Mouse (Mus musculus): Measurements from ENCODE around the gene Gm49320. TPM values are rescaled to one million over a fixed set of nuclear protein-coding genes. Genes with fewer than 3 reads are reported as not detected.
A peak's percentile ranks its signal among the peaks of the same experiment; 100 is the strongest.

Gene Gm49320
- total RNA-seq, 1 experiment: not detected

DNA sequence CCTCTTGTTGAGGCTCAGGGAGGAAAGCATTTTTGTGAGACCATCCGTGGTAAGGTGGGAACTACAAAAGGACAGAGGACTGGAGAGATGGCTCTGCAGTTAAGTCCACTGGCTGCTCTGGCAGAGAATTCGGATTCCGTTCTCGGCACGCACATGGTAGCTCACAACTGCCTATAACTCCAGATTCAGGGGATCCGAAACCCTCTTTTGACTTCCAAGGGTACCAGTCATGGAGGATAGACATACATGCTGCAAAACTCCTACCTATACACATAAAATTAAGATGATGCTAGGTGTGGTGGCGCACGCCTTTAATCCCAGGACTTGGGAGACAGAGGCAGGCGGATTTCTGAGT lies 37.4 kb downstream of the Gm49320 start:
- Histone ChIP-seq H3K9ac (ENCODE audit: insufficient read depth, low read depth, low read length, poor library complexity, severe bottlenecking) (peak overlapping the region; percentile 80), H3K4me3 (ENCODE audit: insufficient read depth in 1 of 2, low read depth in 1 of 2, low read length in 2 of 2, poor library complexity in 1 of 2, severe bottlenecking in 1 of 2) (peak overlapping the region; percentile 84 to 92), H3K9me3 (ENCODE audit: control insufficient read depth, insufficient read depth, low read depth, low read length) (no peaks in the 10 kb centered on the region), H3K4me1 (ENCODE audit: control insufficient read depth in 2 of 2, insufficient read depth in 2 of 2, low read length in 2 of 2, poor library complexity in 1 of 2) (peaks cover 0 to 5% of the 10 kb centered on the region in 2 experiments; a peak in 2 of 4 replicates), H3K27ac (ENCODE audit: insufficient read depth, low read depth, low read length, poor library complexity, severe bottlenecking) (no peak overlapping the region), H3K36me3 (ENCODE audit: control insufficient read depth, insufficient read depth, low read length, poor library complexity, severe bottlenecking) (peaks cover 10% of the 10 kb centered on the region)
- TF ChIP-seq ZNF384 (IDR thresholded peaks at IDR 0.05; ENCODE audit: low read depth, low read length) (no peak), ZC3H11A (IDR thresholded peaks at IDR 0.05; ENCODE audit: borderline replicate concordance, low read depth, low read length) (no peak), MAFK (IDR thresholded peaks at IDR 0.05; ENCODE audit: insufficient read depth, low read depth, low read length) (no peak), CHD2 (IDR thresholded peaks at IDR 0.05; ENCODE audit: low read depth, low read length) (no peak), HCFC1 (IDR thresholded peaks at IDR 0.05; ENCODE audit: borderline replicate concordance, insufficient read depth, low read length) (no peak)
- in situ Hi-C loops (cut with MboI; ENCODE audit: low sequenced_read_pairs in 2 of 2, unreplicated experiment in 2 of 2): no loop called here
- no peak for DNase-seq (ENCODE audit: low read depth, low spot score)

DNA sequence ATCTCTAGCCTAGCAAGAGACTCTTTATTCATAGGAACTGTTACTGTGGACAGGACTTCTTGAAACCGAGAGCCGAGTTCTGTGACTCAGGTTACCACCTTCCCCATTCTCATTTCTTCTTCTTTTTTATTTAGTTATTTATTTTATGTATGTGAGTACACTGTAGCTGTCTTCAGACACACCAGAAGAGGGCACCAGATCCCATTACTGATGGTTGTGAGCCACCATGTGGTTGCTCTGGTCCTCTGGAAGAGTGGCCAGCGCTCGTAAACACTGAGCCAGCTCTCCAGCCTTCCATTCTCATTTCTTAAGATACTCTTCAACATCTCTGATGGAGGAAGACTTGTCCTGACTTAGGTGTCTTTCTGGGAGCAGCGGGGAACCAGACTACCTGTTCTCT lies 54.1 kb downstream of the Gm49320 start:
- Histone ChIP-seq H3K9me3 (ENCODE audit: control insufficient read depth, insufficient read depth, low read depth, low read length) (no peaks in the 10 kb centered on the region), H3K36me3 (ENCODE audit: control insufficient read depth, insufficient read depth, low read length, poor library complexity, severe bottlenecking) (peaks cover 26% of the 10 kb centered on the region), H3K4me3 (ENCODE audit: insufficient read depth in 1 of 2, low read depth in 1 of 2, low read length in 2 of 2, poor library complexity in 1 of 2, severe bottlenecking in 1 of 2) (no peak overlapping the region), H3K4me1 (ENCODE audit: control insufficient read depth in 2 of 2, insufficient read depth in 2 of 2, low read length in 2 of 2, poor library complexity in 1 of 2) (peaks cover 2% of the 10 kb centered on the region in 2 experiments; a peak in 1 of 4 replicates), H3K27ac (ENCODE audit: insufficient read depth, low read depth, low read length, poor library complexity, severe bottlenecking) (no peak overlapping the region), H3K9ac (ENCODE audit: insufficient read depth, low read depth, low read length, poor library complexity, severe bottlenecking) (no peak overlapping the region)
- TF ChIP-seq ZC3H11A (IDR thresholded peaks at IDR 0.05; ENCODE audit: borderline replicate concordance, low read depth, low read length) (no peak), HCFC1 (IDR thresholded peaks at IDR 0.05; ENCODE audit: borderline replicate concordance, insufficient read depth, low read length) (no peak), ZNF384 (IDR thresholded peaks at IDR 0.05; ENCODE audit: low read depth, low read length) (no peak), MAFK (IDR thresholded peaks at IDR 0.05; ENCODE audit: insufficient read depth, low read depth, low read length) (no peak), CHD2 (IDR thresholded peaks at IDR 0.05; ENCODE audit: low read depth, low read length) (no peak)
- no peak for DNase-seq (ENCODE audit: low read depth, low spot score)
- in situ Hi-C loops (cut with MboI; ENCODE audit: low sequenced_read_pairs in 2 of 2, unreplicated experiment in 2 of 2): no loop called here

DNA sequence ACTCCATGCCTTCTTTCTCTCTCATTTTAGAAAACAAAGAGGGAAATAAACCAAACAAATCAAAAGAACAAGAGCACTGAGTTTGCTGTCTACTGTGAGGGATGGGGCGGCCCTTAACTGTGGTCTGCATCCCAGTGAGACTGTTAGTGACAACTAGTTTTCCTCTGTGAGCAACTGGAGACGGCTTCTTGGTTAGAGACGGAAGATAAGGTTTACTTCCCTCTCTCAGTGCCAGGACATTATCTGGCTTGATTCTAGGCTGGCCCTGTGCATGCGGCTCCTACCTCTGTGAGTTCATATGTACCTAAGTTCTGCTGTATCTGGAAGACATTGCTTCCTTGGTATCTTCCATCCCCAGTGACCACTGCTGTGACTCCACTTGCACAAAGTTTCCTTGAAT lies 59.2 kb downstream of the Gm49320 start:
- peaks cover 0 to 1% of the 10 kb centered on the region in 2 experiments; a peak in 1 of 4 replicates for H3K4me1 ChIP-seq (ENCODE audit: control insufficient read depth in 2 of 2, insufficient read depth in 2 of 2, low read length in 2 of 2, poor library complexity in 1 of 2)
- H3K4me3 ChIP-seq (ENCODE audit: insufficient read depth in 1 of 2, low read depth in 1 of 2, low read length in 2 of 2, poor library complexity in 1 of 2, severe bottlenecking in 1 of 2): no peak overlapping the region
- no peak overlapping the region for H3K9ac ChIP-seq (ENCODE audit: insufficient read depth, low read depth, low read length, poor library complexity, severe bottlenecking)
- H3K27ac ChIP-seq (ENCODE audit: insufficient read depth, low read depth, low read length, poor library complexity, severe bottlenecking): no peak overlapping the region
- no peak for TF ChIP-seq CHD2 (IDR thresholded peaks at IDR 0.05; ENCODE audit: low read depth, low read length)
- DNase-seq (ENCODE audit: low read depth, low spot score): no peak
- peaks cover 47% of the 10 kb centered on the region for H3K36me3 ChIP-seq (ENCODE audit: control insufficient read depth, insufficient read depth, low read length, poor library complexity, severe bottlenecking)
- H3K9me3 ChIP-seq (ENCODE audit: control insufficient read depth, insufficient read depth, low read depth, low read length): no peaks in the 10 kb centered on the region
- in situ Hi-C loops (cut with MboI; ENCODE audit: low sequenced_read_pairs in 2 of 2, unreplicated experiment in 2 of 2): no loop called here

Other genes with a start within 250 kb of the Gm49320 start
- 0.54 TPM in 1 of 2 replicates, not detected in the other for gene Cd209f, start 133.0 kb upstream of the Gm49320 start, total RNA-seq (2012; rRNA removed)
- 0.18 TPM in 1 of 2 replicates, not detected in the other for gene Cd209g, start 104.8 kb upstream of the Gm49320 start, total RNA-seq (2012; rRNA removed)
- gene Evi5l, start 72.3 kb upstream of the Gm49320 start, total RNA-seq (2012; rRNA removed): 5.2 and 6.2 TPM in 2 replicates
- gene Prr36, start 21.4 kb upstream of the Gm49320 start, total RNA-seq (2012; rRNA removed): 0.54 and 1.2 TPM in 2 replicates
- gene Lrrc8e, start 12.0 kb upstream of the Gm49320 start, total RNA-seq (2012; rRNA removed): 0.67 and 1.1 TPM in 2 replicates
- 21.0 and 22.0 TPM in 2 replicates for gene Map2k7, start 125 bp upstream of the Gm49320 start, total RNA-seq (2012; rRNA removed)
- gene Tgfbr3l, start 9.3 kb downstream of the Gm49320 start, total RNA-seq (2012; rRNA removed): 1.1 and 1.6 TPM in 2 replicates
- 10.3 and 15.9 TPM in 2 replicates for gene Snapc2, start 14.2 kb downstream of the Gm49320 start, total RNA-seq (2012; rRNA removed)
- 3.7 and 3.8 TPM in 2 replicates for gene Ctxn1, start 20.4 kb downstream of the Gm49320 start, total RNA-seq (2012; rRNA removed)
- 72.5 and 78.8 TPM in 2 replicates for gene Timm44, start 37.0 kb downstream of the Gm49320 start, total RNA-seq (2012; rRNA removed)
- 13.1 and 17.6 TPM in 2 replicates for gene Ccl25, start 86.3 kb downstream of the Gm49320 start, total RNA-seq (2012; rRNA removed)
- 43.2 and 73.6 TPM in 2 replicates for gene Elavl1, start 86.5 kb downstream of the Gm49320 start, total RNA-seq (2012; rRNA removed)